Mouse (Mus musculus) kidney, embryonic 15.5 days (tissue): ENCODE measurements around the gene Cfap73. TPM values are rescaled to one million over a fixed set of nuclear protein-coding genes. Genes with fewer than 3 reads are reported as not detected.

Source experiments
- ATAC-seq: fragments of 200-750 bp; cut with Nextera tagmentation; replicated peaks from 2 replicates; pipeline ENCODE4 v1.8.0; 2017; ENCODE audit warnings: moderate TSS enrichment; ENCODE audit not compliant: low FRiP score
- H3K27ac ChIP-seq: fragments of 300-500 bp; sonication (generic); 2 replicates; pipeline ENCODE4 v1.5.1; 2015; ENCODE audit warnings: mild to moderate bottlenecking, inconsistent platforms
- H3K27me3 ChIP-seq: fragments of 300-500 bp; sonication (generic); 2 replicates; pipeline ENCODE4 v1.6.1; 2015; ENCODE audit warnings: inconsistent platforms
- H3K36me3 ChIP-seq: fragments of 300-500 bp; sonication (generic); 2 replicates; pipeline ENCODE4 v1.6.1; 2015; ENCODE audit warnings: inconsistent platforms
- H3K4me1 ChIP-seq: fragments of 300-500 bp; sonication (generic); 2 replicates; pipeline ENCODE4 v1.6.1; 2015; ENCODE audit warnings: inconsistent platforms
- H3K4me2 ChIP-seq: fragments of 300-500 bp; sonication (generic); 2 replicates; pipeline ENCODE4 v1.6.1; 2015; ENCODE audit warnings: moderate library complexity, mild to moderate bottlenecking, inconsistent platforms
- H3K4me3 ChIP-seq: fragments of 300-500 bp; sonication (generic); replicated peaks from 2 replicates; pipeline ENCODE4 v1.5.1; 2015; ENCODE audit warnings: mild to moderate bottlenecking, inconsistent platforms
- H3K9ac ChIP-seq: fragments of 300-500 bp; sonication (generic); 2 replicates; pipeline ENCODE4 v1.6.1; 2015; ENCODE audit warnings: mild to moderate bottlenecking, inconsistent platforms
- H3K9me3 ChIP-seq: fragments of 300-500 bp; sonication (generic); replicated peaks from 2 replicates; pipeline ENCODE4 v1.6.1; 2016; ENCODE audit warnings: inconsistent platforms
- WGBS: fragments of 180-500 bp; shearing (Covaris S2); methylation state at CpG from one replicate; pipeline ENCODE4 v1.1.7; 2015; ENCODE audit warnings: mixed read lengths; 5-methylcytosine and 5-hydroxymethylcytosine counted together
- polyA plus RNA-seq: library from polyadenylated mRNA; unstranded; fragments of >200 nt; fragmentation: Nextera tagmentation; extraction: Ambion mirVana; gene quantifications from 2 replicates; pipeline ENCODE4 v1.2.1, GENCODE M21; 2015

Gene Cfap73
- polyA plus RNA-seq, result not detected in 2 replicates

DNA sequence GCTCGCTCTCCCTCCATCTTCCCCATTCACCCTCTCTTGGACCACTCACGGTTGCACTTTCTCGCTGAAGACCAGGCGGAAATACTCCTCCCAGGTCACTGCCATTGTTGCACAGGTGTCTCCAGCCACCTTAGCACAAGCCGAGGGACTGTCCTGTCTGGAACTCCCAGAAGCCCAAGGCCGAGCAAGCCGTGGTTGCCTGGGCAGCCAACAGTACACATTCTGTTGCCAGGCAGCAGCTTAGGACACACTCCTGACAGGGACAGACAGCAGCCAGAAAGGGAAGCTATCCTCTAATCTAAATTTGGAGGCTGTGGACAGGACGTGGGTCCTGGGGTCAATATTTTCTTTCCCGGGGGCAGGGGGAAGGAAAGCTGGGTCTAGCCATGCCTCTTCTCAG is at the start of gene Cfap73:
TSS of gene Cfap73 (minus strand) at position 105 of the 400 bp plus-strand sequence.
- Histone ChIP-seq H3K27ac (no peak within 1 kb of the TSS), H3K4me3 (no peak within 1 kb of the TSS), H3K4me2 (no peak within 1 kb of the TSS), H3K4me1 (peaks cover 5% of the 10 kb centered on the region), H3K27me3 (peaks cover 20% of the 10 kb centered on the region), H3K9ac (no peak within 1 kb of the TSS), H3K9me3 (peaks cover 3% of the 10 kb centered on the region; the same call in 1 of the 2 replicates), H3K36me3 (no peaks in the 10 kb centered on the region)
- ATAC-seq, result no peak
- WGBS, result 55% methylated on average over 9 of the region's 9 CpGs

DNA sequence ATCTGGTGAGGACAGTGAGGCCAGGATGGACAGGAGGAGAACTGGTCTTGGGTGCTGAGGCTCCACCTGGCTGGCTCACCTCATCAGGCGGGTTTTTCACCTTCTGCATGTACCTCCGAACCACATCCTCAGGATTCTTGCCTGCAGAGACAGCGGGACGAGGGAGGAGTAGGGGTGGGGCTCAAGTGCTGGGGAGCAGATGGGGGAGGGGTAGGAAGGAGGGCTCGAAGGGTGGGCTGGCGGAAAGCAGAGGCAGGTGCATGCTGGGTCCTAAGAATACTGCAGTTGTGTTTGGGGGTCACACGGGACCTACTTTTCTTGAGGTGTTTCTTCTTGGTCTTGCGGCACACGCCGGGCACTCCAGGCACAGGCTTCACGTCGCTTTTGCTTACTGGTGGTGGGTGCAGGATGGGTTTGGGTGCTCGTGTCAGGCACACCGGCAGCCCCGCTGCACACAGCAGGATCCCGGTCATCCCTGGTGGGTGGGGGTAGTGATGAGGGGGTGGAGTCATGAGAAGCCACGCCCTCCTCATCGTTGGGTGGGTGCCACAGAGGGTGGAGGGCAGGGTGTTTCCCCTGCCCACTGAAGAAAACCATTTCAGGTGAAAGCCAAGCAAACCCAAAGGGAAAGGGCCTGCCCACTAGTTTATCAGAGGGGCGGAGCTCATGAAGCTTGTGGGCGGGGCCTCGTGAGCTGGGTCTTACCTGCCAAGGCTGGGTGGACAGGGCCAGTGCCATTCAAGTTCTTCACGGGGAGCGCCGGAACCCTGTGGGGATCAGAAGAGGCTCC is 49.1 kb upstream of the Cfap73 start:
- H3K4me2 ChIP-seq, result peak overlapping the region; percentile 47
- WGBS, result 8% methylated on average over 24 of the region's 24 CpGs

DNA sequence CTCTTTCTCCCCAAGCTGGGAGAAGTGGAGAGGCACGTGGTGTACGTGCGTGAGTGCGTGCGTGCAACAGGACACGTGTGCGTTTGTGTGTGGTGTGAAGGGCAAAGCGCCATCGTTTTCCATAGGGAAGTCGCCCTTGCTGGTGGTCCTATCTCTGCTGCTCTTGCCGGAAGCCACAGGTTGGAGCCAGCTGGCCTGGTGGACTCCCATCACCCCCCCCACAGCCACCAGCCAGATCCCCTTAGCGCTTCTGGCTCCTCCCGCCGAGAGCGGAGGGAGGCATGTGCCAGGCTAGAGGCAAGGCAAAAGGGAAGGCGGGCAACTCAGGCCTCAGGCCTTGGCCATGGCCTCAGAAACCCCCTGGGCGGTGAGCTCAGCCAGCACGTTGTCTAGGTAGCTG is 46.9 kb upstream of the Cfap73 start:
- Histone ChIP-seq H3K4me2 (peak overlapping the region; percentile 72), H3K4me1 (peaks cover 36% of the 10 kb centered on the region), H3K27me3 (peaks cover 27% of the 10 kb centered on the region; the same call in 1 of the 2 replicates), H3K9me3 (no peaks in the 10 kb centered on the region), H3K27ac (peak overlapping the region; percentile 52; the same call in 1 of the 2 replicates), H3K9ac (no peak overlapping the region), H3K4me3 (no peak overlapping the region), H3K36me3 (no peaks in the 10 kb centered on the region)
- ATAC-seq, result no peak
- 87% methylated on average over 18 of the region's 18 CpGs for WGBS

More for the DNA sequence above, 49.1 kb upstream of the Cfap73 start:
- peaks cover 36% of the 10 kb centered on the region for H3K4me1 ChIP-seq
- H3K27me3 ChIP-seq, result peaks cover 27% of the 10 kb centered on the region; the same call in 1 of the 2 replicates
- no peak for ATAC-seq
- no peak overlapping the region for H3K9ac ChIP-seq
- no peaks in the 10 kb centered on the region for H3K9me3 ChIP-seq
- no peaks in the 10 kb centered on the region for H3K36me3 ChIP-seq
- peak overlapping the region; percentile 9; the same call in 1 of the 2 replicates for H3K4me3 ChIP-seq
- H3K27ac ChIP-seq, result no peak overlapping the region

DNA sequence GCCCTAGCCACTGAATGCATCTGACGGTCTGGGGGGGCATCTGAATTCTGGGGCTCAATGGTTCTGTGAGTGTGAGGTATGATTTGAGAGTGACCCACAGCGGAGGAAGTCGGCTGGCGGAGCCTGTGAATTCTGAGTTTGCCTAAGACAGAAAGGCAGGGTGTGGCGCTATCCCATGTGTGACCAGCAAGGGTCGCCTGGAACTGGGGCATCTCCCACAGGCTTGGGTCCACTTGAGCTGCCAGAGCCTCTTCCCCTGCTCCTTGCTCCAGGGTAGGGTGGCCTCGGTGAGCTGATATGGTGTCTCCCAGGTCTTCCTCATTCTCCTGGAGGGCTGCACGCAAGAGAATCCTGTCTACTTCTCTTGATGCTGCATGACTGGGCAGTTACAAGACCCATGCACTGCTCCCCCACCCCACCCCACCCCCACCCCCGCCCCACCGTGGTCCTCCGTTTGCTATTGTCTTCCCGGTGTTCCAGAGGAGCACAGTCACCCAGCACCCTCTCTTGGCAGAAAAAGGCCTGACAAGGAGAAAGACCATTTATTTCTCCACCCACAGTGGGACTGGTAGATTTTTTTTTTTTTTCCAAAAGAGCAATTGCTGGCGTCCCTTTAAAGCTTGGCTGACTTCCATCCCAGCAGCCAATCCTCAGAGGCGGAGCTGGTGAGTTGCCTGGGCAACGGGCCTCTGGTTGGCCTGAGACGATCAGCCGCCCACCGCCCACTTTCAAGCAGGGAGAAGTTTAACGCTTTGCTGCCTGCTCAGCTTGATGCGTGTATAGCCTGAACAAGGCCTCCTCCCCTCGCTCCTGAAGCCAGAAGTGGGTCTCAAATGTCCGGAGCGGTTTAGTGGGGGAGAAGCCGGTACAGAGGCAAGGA is 45.9 kb upstream of the Cfap73 start:
- peak overlapping the region; percentile 72 for H3K4me2 ChIP-seq
- peaks cover 32% of the 10 kb centered on the region; the same call in 1 of the 2 replicates for H3K27me3 ChIP-seq
- WGBS, result under 1% methylated on average over 24 of the region's 24 CpGs
- no peaks in the 10 kb centered on the region for H3K36me3 ChIP-seq
- peak overlapping the region; percentile 77 for H3K27ac ChIP-seq
- peak; percentile 79 for ATAC-seq
- peaks cover 40% of the 10 kb centered on the region for H3K4me1 ChIP-seq
- no peaks in the 10 kb centered on the region for H3K9me3 ChIP-seq
- 0 out of 2 replicates have a peak overlapping the region, but pooled peaks have one; percentile 8 for H3K9ac ChIP-seq
- peak overlapping the region; percentile 41 for H3K4me3 ChIP-seq

DNA sequence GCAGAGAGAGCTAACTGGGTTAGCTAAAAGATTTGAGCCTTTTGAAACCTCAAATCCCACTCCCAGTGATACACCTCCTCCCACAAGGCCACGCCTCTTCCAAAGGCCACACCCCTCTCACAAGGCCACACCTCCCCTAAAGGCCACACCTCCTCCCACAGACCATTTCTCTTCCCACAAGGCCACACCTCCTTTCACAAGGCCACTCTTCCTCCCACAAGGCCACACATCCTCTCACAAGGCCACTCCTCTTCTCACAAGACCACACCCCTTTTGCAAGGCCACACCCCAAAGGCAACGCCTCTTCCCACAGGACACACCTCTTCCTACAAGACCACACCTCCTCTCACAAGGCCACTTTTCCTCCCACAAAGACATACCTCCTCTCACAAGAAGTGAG is 43.5 kb upstream of the Cfap73 start:
- WGBS, result 31% methylated on average over 2 of the region's 2 CpGs
- Histone ChIP-seq H3K27ac (no peak overlapping the region), H3K36me3 (no peaks in the 10 kb centered on the region), H3K4me1 (peaks cover 37% of the 10 kb centered on the region), H3K9ac (no peak overlapping the region), H3K27me3 (peaks cover 13% of the 10 kb centered on the region; the same call in 1 of the 2 replicates), H3K4me2 (no peak overlapping the region), H3K4me3 (no peak overlapping the region), H3K9me3 (no peaks in the 10 kb centered on the region)
- ATAC-seq, result no peak

DNA sequence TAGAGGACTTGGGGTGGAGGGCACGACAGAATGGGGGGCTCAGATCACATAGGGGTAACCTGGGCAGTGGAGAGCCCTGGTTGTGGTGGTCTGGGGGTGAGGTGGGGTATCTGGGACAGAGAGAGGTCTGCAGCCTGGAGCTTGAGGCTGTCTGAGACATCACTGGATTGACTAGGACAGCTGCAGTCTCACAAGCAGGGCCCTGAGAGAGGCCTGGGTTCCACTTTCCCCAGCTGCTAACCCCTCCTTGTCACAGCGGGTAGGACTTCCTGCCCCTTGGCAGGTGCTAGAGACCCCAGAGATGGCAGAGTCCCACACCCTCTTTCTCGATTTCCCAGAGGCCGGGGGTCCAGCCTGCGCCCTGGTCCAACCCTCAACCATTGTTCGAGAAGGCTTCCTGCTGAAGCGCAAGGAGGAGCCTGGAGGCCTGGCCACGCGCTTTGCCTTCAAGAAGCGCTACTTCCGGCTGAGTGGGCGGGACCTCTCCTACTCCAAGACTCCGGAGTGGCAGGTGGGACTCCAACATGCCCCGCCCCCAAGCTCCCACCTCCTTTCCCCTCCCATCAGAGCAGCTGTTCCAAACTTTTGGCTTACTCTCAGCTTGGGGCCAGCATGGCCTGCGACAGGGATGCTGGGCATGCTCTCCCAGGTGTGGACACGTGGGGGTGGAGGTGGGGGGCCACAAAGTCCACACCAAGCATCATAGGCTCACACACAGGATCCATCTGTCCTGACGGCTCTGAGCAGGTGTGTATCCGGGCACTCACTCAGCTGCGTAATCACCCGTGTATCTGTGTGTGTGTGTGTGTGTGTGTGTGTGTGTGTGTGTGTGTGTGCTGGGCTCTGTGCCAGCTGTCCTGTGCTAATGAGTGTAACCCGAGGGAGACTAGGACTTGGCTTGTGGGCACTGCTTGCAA is 40.5 kb upstream of the Cfap73 start:
- H3K9me3 ChIP-seq, result no peaks in the 10 kb centered on the region
- no peak overlapping the region for H3K27ac ChIP-seq
- peak; percentile 34; the same call in 1 of the 2 replicates for ATAC-seq
- H3K4me3 ChIP-seq, result no peak overlapping the region
- H3K27me3 ChIP-seq, result 0 out of 2 replicates have a peak, but pooled peaks cover 8% of the 10 kb centered on the region
- peaks cover 15% of the 10 kb centered on the region for H3K4me1 ChIP-seq
- no peaks in the 10 kb centered on the region for H3K36me3 ChIP-seq
- 30% methylated on average over 21 of the region's 21 CpGs for WGBS
- H3K9ac ChIP-seq, result no peak overlapping the region
- peak overlapping the region; percentile 28; the same call in 1 of the 2 replicates for H3K4me2 ChIP-seq

DNA sequence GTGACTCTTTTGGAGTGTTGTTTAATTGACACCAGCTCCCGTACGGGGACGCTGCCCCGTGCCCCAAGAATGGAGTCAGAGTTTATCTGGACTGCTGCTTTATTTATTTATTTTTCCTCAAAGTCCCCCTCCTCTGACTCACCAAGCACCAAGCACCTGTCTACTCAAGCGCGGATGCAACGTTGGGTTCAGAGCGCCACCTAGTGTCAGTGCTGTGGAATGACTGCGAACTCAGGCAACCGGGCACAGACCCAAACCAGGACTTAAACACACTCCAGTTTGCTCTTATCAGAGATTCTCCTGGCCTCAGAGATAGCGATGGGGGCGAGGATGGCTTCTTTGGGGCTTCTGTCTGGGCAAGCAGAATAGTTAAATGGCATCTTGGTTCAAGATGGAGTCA is 39.6 kb upstream of the Cfap73 start:
- Histone ChIP-seq H3K9me3 (no peaks in the 10 kb centered on the region), H3K4me2 (no peak overlapping the region), H3K27me3 (0 out of 2 replicates have a peak, but pooled peaks cover 8% of the 10 kb centered on the region), H3K36me3 (no peaks in the 10 kb centered on the region), H3K4me3 (no peak overlapping the region), H3K4me1 (peaks cover 11% of the 10 kb centered on the region), H3K27ac (no peak overlapping the region), H3K9ac (no peak overlapping the region)
- 5% methylated on average over 12 of the region's 12 CpGs for WGBS
- ATAC-seq, result no peak

DNA sequence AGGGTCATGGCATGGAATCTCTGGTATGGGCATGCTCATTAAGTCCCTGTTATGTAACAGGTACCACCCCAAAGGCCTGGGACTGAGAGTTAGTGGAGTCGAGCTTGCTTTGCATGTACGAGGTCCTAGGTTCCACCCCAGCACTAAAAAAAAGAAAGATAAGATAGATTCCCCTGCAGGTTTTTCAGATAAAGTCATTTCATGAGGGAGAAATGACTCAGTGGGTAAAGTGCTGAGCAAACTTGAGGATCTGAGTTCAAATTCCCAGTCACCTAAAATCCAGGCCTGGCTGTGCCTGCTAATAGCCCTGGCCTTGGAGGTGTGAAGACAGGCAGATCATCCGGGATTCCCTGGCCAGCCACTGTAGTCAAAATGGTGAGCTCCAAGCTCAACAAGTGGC is 37.8 kb upstream of the Cfap73 start:
- Histone ChIP-seq H3K4me1 (peaks cover 11% of the 10 kb centered on the region), H3K27me3 (0 out of 2 replicates have a peak, but pooled peaks cover 8% of the 10 kb centered on the region), H3K9me3 (no peaks in the 10 kb centered on the region), H3K4me3 (no peak overlapping the region), H3K36me3 (no peaks in the 10 kb centered on the region), H3K4me2 (no peak overlapping the region), H3K27ac (no peak overlapping the region), H3K9ac (no peak overlapping the region)
- 77% methylated on average over 3 of the region's 3 CpGs for WGBS
- ATAC-seq, result no peak

DNA sequence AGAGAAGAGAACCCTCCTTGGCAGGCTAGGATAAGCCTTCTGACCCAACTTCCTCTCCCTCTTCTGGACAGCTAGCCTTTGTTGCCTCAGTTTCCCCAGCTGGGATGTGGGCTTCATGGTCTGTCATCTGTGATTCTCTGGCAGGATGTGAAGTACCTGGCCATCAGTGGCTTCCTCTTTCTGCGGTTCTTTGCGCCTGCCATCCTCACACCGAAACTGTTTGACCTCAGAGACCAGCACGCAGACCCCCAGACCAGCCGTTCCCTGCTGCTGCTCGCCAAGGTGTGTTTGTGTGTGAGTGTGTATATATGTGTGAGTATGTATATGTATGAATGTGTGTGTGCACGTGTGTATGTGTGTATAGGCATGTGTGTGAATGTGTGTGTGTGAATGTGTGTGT is 36.1 kb upstream of the Cfap73 start:
- ATAC-seq, result no peak

DNA sequence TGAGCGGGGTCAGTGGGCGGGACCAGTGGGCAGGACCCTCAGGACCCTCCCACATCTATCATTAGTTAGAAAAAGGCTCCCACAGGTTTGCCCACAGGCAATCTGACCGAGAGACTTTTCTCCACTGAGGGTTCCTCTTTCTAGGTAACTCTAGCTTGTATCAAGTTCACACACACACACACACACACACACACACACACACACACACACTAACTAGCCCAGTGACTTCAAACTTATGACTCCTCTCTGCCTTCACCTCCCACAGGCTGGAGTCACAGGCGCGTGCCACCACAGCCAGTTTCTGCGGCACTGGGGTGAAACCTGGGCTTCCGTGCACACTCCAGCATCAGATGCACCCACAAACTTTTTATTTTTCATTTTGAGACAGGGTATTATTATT is 34.7 kb upstream of the Cfap73 start:
- Histone ChIP-seq H3K36me3 (no peaks in the 10 kb centered on the region), H3K27ac (no peak overlapping the region), H3K4me2 (no peak overlapping the region), H3K4me1 (peaks cover 3% of the 10 kb centered on the region; the same call in 1 of the 2 replicates), H3K4me3 (no peak overlapping the region), H3K9me3 (no peaks in the 10 kb centered on the region), H3K27me3 (peaks cover 17% of the 10 kb centered on the region; the same call in 1 of the 2 replicates), H3K9ac (no peak overlapping the region)
- WGBS, result 70% methylated on average over 7 of the region's 7 CpGs
- no peak for ATAC-seq

More for the DNA sequence above, 36.1 kb upstream of the Cfap73 start:
- no peaks in the 10 kb centered on the region for H3K36me3 ChIP-seq
- no peaks in the 10 kb centered on the region for H3K9me3 ChIP-seq
- H3K4me3 ChIP-seq, result no peak overlapping the region
- WGBS, result 89% methylated on average over 7 of the region's 7 CpGs
- peaks cover 13% of the 10 kb centered on the region for H3K4me1 ChIP-seq
- H3K27me3 ChIP-seq, result peaks cover 11% of the 10 kb centered on the region; the same call in 1 of the 2 replicates
- no peak overlapping the region for H3K9ac ChIP-seq
- no peak overlapping the region for H3K4me2 ChIP-seq
- H3K27ac ChIP-seq, result no peak overlapping the region

DNA sequence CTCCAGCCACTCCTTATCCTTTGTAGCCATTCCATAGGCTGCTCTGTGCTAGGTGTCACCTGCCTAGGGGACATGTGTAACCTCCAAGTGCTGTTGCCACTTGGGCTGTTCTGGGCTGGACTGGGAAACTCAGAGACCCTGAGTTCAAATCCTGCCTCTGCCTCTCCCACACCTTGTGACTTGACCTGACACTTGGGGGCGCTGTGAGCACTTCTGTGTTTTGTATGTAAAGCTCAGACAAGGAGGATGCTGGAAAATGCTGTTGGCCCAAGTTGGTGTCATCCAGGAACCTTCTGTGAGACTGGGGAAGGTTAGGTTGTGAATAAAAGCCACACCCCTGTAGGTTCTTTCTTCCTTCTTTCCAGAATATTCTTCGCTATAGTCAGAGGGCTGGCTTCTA is 30.9 kb upstream of the Cfap73 start:
- ATAC-seq, result no peak
- H3K9me3 ChIP-seq, result no peaks in the 10 kb centered on the region
- WGBS, result 64% methylated on average over 2 of the region's 2 CpGs
- H3K4me1 ChIP-seq, result peaks cover 3% of the 10 kb centered on the region; the same call in 1 of the 2 replicates
- H3K9ac ChIP-seq, result no peak overlapping the region
- no peak overlapping the region for H3K4me3 ChIP-seq
- no peak overlapping the region for H3K4me2 ChIP-seq
- H3K27ac ChIP-seq, result no peak overlapping the region
- no peaks in the 10 kb centered on the region for H3K36me3 ChIP-seq
- H3K27me3 ChIP-seq, result peaks cover 16% of the 10 kb centered on the region; the same call in 1 of the 2 replicates
